Mouse (Mus musculus) lung, postnatal 4 days (tissue): ENCODE data around the gene Herpud2.
A peak's percentile ranks its signal among the peaks of the same experiment; 100 is the strongest.
"Not testable (repeated sequence)": the region's sequence is repeated elsewhere in the genome, so short reads cannot be mapped to it uniquely, and the experiment has no call there.

Experiments
- DNase-seq, 2 experiments: peaks; one replicate each; pipeline ENCODE4 v3.0.0; 2021

Gene Herpud2

DNA sequence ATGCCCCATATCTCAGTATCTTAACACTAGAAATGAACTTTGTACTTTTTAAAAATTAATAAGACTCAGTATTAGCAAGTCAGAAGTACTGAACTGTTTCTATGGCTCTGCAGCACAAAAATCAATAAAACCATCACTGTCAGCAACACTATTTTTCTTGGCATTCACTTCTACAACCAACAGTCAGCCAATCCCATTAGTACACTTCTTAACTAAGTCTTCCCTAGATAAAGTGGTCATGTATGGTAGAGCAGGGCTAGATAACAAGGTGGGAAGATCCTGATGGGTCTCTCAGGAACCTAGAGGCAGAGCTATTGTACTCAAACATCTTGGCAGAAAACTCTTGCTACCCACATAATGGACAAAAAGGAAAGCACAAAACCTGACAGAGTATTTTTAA, 7.7 kb downstream of the Herpud2 start:
- no peak for DNase-seq

DNA sequence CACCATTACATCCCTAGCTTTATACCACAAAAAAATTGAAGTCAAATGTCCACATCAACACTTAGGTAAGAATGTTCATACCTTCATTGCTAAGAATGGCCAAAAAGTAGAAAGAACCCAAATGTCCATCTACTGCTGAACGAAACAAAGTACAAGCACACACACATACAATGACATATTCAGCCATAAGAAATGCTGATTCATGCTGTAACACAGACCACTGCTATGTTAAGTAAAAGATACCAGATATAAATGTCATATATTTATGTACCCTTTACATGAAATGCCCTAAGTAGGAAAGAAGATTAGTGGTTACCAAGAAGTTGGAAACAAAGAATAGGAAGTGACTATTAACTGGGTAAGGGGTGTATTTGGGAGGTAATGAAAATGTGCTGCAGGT, 8.6 kb downstream of the Herpud2 start:
- DNase-seq: no peak

DNA sequence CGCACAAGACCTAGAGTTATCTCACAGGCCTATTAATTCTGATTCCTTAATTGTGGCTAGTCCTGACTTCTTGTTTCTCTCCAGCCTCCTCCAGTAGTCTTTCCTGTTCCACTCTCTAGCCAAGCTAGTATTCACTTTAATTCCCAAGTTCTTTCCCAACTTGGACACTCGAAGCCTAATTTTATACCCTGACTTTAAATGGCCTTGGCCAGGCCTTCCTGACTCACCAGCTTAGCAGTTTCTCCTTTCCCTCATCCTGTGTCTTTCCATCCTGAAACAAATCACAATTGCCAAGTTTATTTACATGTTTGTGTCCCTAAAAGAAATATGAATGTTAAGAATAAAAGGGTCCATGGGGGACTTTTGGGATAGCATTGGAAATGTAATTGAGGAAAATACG, 9.6 kb downstream of the Herpud2 start:
- DNase-seq: no peak

DNA sequence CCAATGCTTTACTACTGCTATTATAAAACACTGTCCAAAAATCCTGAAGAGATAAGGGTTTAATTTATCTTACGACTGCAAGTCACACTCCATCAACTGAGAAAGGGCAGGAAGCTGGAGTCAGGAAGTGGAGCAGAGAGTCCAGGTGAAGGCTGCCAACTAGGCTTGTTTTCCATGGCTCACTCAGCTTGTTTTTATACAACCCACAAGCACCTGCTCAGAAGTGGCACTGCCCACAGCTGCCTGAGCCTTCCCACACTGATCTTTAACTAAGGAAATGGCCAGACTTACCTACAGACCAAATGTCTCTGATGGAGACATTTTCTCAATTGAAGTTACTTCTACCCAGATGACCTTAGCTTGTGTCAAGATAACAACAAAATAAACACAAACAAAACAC, 11.3 kb downstream of the Herpud2 start:
- no peak for DNase-seq

DNA sequence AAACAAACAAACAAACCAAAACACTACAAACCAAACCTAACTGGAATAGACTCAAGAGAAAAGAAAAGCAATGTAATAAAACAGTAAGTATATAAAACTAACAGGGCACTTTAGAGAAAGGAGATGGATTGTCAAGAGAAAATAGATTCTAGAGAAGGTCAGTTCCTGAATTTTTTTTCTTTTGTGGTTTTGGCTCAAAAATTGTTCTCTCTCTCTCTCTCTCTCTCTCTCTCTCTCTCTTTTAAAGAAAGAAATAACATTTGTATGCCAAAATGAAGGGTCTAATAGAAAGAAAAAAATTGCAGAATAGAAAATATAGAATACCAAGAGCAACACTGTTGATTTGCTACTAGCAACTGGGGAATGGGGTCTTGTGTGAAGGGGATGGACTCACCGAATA, 12.7 kb downstream of the Herpud2 start:
- DNase-seq: no peak

DNA sequence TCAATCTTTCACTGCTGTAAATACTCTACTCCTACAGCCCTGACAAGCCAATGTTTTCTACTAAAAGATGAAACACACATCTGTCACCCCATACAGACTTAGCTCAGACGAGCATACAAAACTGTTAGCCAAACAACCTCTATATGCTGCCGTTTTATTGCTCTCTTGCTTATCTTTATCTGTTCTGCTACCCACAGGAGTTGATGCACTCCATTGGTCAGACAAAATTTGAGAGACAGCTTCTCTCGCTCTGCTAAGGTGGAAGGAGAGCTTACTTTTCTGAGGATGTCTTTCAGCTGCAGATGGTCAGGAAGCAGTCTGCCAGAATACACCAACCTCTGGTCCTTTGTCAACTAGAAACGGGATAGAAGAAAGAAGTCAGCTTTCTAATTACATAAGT, 18.7 kb downstream of the Herpud2 start:
- no peak for DNase-seq

DNA sequence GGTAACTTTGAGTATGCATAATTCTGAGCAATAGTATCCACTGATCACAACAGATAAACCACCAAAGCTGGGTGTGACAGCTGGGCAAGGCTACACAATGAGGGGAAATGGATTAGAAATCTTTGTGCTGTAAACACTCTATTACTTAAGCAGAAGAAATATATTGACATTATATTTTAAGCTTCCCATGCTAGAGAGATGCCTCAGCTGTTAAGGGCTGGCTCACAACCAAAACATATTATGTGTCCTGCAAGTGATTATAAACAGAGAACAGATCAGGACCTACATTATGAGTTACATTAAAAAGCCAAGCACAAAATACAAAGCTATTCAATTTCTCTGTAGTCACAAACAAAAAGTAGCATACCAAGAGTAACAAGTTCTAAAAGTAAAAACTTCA, 19.4 kb downstream of the Herpud2 start:
- DNase-seq: no peak

DNA sequence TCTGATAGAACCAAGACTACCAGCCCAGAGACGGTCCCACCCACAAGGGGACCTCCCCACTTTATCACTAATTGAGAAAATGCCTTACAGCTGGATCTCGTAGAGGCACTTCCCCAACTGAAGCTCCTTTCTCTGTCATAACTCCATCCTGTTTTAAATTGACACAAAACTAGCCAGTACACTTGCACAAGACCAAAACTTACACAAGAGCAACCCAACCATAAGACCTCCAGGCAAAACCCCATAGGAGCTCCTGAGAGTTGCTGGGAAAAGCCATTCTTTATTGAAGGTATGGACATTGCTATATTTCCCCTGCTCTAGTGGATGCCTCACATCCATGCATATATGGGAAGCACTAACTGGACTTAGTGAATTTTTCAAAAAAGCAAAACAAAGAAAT, 27.6 kb downstream of the Herpud2 start:
- DNase-seq: no peak

DNA sequence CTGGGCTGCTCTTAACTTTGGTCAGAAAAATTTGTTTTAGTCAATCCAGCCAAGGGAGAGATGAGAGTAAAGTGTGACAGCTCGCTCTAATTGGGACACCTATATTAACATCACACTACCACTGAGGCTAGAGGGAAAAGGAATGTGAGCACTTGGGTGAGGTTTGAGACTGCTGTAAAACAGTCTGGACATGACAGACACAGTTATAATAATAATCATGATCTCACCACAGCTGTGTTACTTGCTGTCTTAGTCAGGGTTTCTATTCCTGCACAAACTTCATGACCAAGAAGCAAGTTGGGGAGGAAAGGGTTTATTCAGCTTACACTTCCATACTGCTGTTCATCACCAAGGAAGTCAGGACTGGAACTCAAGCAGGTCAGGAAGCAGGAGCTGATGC, 28.0 kb downstream of the Herpud2 start:
- DNase-seq: not testable (repeated sequence)

DNA sequence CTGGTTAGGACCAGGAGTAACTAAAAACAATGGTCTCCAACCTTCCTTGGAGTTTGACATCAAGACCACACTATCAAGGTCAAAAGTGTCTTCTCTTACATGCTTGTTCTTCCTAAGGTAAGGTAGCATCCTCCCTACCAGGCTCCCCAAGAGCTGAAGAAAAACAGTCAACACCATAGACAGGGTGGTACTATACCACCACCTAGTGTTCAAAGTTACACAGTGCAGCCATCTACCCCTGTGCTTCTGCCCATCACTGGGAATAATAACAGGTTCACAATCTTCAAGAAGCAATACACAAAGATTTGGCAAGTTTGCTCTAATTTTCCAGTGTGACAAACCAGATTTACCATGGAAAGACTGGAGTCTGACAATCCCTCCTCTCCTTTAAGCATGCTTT, 47.0 kb downstream of the Herpud2 start:
- peak in 1 of 2 experiments; percentile 41 for DNase-seq

DNA sequence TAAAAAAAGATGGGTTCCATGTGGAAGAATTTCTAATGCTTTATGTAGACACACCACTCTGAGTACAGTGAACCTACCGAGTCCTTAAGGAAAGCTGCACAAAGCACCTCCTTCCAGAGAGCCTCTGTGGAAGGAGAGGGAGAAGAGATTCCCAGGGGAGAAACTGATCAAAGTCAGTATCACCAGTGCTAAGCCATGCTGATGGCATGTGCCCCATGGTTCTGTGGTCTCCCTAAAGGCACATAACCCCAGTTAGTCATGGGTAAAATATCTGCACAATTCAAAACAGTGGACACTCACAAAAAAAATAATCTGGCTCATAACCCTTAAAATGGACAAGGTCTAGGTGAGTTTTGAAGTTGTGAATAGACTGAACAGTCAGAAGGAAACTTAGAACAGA, 48.7 kb downstream of the Herpud2 start:
- no peak for DNase-seq

DNA sequence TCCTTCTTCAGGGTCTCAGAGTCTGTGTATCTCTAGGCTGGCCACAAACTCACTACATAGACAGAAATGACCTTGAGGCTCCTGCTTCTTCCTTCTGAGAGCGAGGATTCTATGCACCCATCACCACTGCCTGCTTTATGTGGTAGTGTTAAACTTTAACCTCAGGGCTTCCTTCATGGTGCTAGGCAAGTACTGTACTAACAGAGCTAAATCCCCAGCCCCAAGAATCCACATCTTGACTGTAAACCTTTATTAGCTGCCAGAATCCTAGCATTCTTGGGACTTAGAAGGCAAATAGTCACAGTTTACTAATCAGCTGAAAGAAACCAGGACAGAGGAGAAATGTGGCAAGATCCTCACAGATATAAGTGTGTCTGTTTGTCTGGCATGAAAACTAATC, 60.8 kb downstream of the Herpud2 start:
- DNase-seq: no peak

DNA sequence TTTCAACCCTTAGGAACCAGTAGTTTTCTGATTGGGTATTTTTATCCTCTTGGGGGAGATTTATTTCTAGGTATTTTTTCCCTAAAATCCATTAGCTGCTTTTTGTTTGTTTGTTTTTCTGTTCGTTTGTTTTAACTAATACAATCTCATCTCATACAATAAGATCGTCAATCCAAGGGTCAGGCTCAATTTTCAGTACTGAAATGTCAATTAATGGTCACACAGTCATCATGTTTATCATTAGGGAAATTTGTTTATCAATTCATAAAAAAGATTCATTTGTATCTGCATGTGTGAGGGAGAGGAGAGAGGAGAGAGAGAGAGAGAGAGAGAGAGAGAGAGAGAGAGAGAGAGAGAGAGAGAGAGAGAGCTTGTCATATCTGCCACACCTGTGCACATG, 62.5 kb downstream of the Herpud2 start, which contains the start of gene Gm10181:
Gene Gm10181 (plus strand): TSS at position 301 of the 400 bp plus-strand sequence.
- DNase-seq: no peak

DNA sequence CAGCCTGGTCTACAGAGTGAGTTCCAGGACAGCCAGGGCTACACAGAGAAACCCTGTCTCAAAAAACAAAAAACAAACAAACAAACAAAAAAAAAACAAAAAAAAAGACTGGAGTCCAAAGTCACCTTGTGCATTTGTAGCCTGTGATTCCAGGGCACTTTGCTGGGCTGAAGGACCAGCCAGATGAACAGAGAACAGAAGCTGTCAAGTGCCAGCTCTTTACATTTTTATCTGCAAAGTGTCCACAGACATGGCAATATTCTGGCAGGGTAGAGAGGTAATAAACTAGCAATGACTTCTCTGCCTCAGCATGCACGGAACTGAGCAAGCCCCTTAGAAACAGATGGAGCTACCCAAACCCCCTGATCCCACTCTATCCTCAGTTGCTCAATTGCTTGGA, 75.1 kb downstream of the Herpud2 start:
- no peak for DNase-seq

DNA sequence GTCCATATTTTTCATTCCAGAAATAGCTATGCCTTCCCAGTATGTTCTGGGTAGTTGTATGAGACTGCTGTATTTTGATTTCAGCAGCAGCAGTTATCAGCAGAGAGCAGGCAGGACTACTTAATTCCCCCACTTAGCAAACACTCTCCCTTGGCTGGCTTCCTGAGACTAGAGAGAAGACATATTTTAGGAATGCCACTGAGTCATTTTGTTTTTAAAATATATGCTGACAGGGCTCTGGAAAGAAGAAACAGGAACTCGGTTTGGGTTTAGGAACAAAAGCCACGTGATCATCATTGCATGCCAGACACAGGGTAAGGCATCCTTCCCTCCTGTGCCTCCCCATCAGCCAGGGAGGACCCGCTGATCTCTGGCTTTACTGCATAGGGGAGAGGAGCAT, 75.6 kb downstream of the Herpud2 start:
- DNase-seq: no peak

DNA sequence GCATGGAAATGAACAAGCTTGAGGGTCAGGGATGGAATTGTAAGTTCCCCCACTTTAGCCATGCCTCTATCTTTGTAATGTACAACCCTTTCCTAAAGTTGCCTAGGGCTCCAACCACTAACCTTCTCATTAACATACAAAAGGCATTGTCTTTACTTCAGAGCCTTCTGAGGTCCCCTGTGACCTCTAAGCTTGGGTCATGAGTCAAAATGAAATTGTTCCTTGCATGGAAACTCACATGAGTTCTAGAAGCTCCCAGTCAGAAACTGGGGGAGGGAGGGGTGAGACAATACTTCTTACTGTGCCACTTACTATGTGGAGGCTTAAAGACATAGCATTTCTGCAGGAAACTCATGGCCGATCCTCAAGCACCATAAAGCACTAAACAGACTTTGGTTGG, 79.0 kb downstream of the Herpud2 start:
- DNase-seq: no peak

DNA sequence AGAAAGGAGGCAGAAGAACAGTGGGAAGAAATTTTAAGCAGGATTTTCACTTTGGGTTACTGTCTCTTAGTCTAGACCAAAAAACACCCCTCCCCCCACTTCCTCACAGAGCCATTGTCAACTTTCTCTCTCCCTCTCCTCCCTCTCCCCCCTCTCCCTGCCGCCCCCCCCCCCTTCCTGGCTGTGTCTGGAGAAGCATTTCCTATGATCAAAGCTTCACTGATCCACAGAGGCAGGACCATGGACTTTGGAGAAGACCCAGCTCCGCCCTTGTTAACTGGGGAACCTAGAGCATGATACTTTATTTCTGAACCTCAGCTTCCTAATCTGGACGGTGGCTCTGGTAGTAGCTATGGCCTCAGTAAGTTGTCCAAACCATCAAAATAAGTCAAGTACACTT, 92.9 kb downstream of the Herpud2 start:
- peak in 1 of 2 experiments; percentile 5 for DNase-seq
